Mouse (Mus musculus): Measurements from ENCODE around the gene Pla2r1. TPM values are rescaled to one million over a fixed set of nuclear protein-coding genes. Genes with fewer than 3 reads are reported as not detected.

The Pla2r1 gene
- polyA plus RNA-seq, 1 experiment from 2014 or later, result 1.1 TPM

DNA sequence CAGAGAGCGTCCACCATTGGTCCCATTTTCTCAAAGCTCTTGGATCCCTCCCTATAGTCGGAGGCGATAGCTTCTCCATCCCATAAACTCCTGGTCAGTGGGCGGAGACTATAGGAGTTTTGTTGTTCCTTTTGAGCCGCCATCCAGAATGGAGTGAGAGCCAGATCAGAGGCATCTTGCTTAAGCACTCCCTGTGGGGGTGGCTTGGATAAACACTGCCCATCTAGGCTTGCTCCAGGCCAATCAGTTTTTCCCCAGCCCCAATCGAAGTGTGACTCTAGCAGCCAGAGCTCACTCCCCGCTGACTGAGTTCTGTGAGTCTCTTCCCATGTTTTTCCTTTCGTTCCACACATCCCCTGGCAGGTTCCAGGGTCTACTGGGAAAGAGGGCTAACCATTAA is 138.8 kb downstream of the Pla2r1 start:
- no peak overlapping the region for H3K27ac ChIP-seq

DNA sequence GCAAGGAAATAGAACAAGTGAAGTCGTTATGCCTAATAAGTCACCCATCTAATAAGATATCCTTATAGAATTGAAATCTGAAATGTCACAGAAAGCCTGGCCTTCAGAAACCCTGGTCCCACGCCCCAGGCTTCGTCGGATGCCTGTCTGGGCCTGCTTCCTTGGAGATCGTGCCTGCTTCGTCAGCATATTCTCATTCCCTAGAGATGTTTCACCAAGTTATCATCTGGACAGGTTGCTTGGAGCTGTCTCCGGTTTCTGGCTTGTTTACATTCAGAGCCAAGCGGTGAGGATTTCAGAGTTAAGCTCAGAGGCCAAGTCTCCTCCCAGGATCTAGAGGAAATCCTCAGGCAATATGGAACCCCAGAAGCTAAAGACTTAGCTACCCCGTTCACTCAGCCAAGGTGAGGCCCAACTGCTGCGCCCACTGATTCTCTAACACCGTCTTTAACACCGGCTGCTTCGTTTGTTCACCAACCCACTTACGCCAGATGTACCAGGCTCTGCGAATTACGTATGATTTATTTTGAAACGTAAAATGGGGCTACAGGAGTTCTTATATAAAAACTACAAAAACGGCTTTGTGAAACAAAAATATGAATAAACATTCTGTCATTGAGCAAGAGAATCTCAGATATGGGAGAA is 140.0 kb downstream of the Pla2r1 start:
- no peak overlapping the region for H3K4me3 ChIP-seq (replicated peaks; ENCODE audit: low read length)
- WGBS, result 81% methylated on average over 18 of the region's 18 CpGs
- no peaks in the 10 kb centered on the region for H3K27me3 ChIP-seq (ENCODE audit: control insufficient read depth, insufficient read depth, low read length)
- H3K4me2 ChIP-seq (replicated peaks), result no peak overlapping the region
- no peaks in the 10 kb centered on the region for H3K36me3 ChIP-seq (replicated peaks; ENCODE audit: control insufficient read depth, insufficient read depth)
- no peak for DNase-seq (ENCODE audit: low spot score)
- H3K9me3 ChIP-seq (ENCODE audit: control insufficient read depth, low read length), result no peaks in the 10 kb centered on the region
- no peak for ATAC-seq (ENCODE audit: low FRiP score)
- no peaks in the 10 kb centered on the region for H3K4me1 ChIP-seq (replicated peaks; ENCODE audit: control insufficient read depth, insufficient read depth, low read length)
- no peak overlapping the region for H3K27ac ChIP-seq
- no peak overlapping the region for H3K9ac ChIP-seq

More for the DNA sequence above, 138.8 kb downstream of the Pla2r1 start:
- 65% methylated on average over 8 of the region's 8 CpGs for WGBS
- Histone ChIP-seq H3K9me3 (ENCODE audit: control insufficient read depth, low read length) (no peaks in the 10 kb centered on the region), H3K4me3 (replicated peaks; ENCODE audit: low read length) (no peak overlapping the region), H3K27me3 (ENCODE audit: control insufficient read depth, insufficient read depth, low read length) (no peaks in the 10 kb centered on the region), H3K4me1 (replicated peaks; ENCODE audit: control insufficient read depth, insufficient read depth, low read length) (no peaks in the 10 kb centered on the region), H3K4me2 (replicated peaks) (no peak overlapping the region), H3K9ac (no peak overlapping the region), H3K36me3 (replicated peaks; ENCODE audit: control insufficient read depth, insufficient read depth) (no peaks in the 10 kb centered on the region)
- no peak for DNase-seq (ENCODE audit: low spot score)
- no peak for ATAC-seq (ENCODE audit: low FRiP score)

- Histone ChIP-seq H3K36me3 (replicated peaks; ENCODE audit: control insufficient read depth, insufficient read depth) (no peaks in the 10 kb centered on the region), H3K4me1 (replicated peaks; ENCODE audit: control insufficient read depth, insufficient read depth, low read length) (no peaks in the 10 kb centered on the region), H3K4me3 (replicated peaks; ENCODE audit: low read length) (no peak overlapping the region), H3K9me3 (ENCODE audit: control insufficient read depth, low read length) (no peaks in the 10 kb centered on the region), H3K9ac (no peak overlapping the region), H3K27ac (no peak overlapping the region), H3K27me3 (ENCODE audit: control insufficient read depth, insufficient read depth, low read length) (no peaks in the 10 kb centered on the region), H3K4me2 (replicated peaks) (no peak overlapping the region)
- DNase-seq (ENCODE audit: low spot score), result no peak
- WGBS, result 91% methylated on average over 7 of the region's 7 CpGs
- no peak for ATAC-seq (ENCODE audit: low FRiP score)
Measured at GRCm38 (mm10) chr2:60411181-60411580, 141.9 kb downstream of the Pla2r1 start.

- no peak for ATAC-seq (ENCODE audit: low FRiP score)
Measured at GRCm38 (mm10) chr2:60409989-60410763, 142.9 kb downstream of the Pla2r1 start.

DNA sequence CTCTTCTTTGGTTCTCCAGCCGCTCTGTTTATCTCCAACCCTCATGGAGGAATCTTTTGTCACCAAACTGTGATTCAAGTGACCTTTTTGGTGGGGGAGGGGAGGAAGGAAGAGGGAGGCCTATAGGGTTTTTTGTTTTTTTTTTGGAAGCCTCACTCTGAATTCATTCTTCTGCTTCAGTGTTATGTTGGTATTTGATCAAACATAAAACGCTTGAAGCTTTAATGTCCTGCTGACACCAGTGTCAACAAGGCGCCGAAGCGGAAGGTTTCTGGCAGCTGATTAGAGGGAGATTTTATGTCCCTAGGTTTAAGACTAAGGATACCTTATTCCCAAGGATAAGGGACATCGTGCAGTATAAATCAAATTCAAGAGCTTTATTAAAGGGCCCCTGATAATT is 143.9 kb downstream of the Pla2r1 start:
- no peak overlapping the region for H3K4me2 ChIP-seq (replicated peaks)
- H3K9ac ChIP-seq, result no peak overlapping the region
- 52% methylated on average over 6 of the region's 6 CpGs for WGBS
- H3K4me3 ChIP-seq (replicated peaks; ENCODE audit: low read length), result no peak overlapping the region
- H3K27ac ChIP-seq, result no peak overlapping the region
- no peaks in the 10 kb centered on the region for H3K36me3 ChIP-seq (replicated peaks; ENCODE audit: control insufficient read depth, insufficient read depth)
- DNase-seq (ENCODE audit: low spot score) (no peak), ATAC-seq (ENCODE audit: low FRiP score) (no peak)
- H3K27me3 ChIP-seq (ENCODE audit: control insufficient read depth, insufficient read depth, low read length), result no peaks in the 10 kb centered on the region
- no peaks in the 10 kb centered on the region for H3K4me1 ChIP-seq (replicated peaks; ENCODE audit: control insufficient read depth, insufficient read depth, low read length)
- no peaks in the 10 kb centered on the region for H3K9me3 ChIP-seq (ENCODE audit: control insufficient read depth, low read length)

More at GRCm38 (mm10) chr2:60409989-60410763, 142.9 kb downstream of the Pla2r1 start:
- no peak overlapping the region for H3K4me2 ChIP-seq (replicated peaks)
- no peak overlapping the region for H3K9ac ChIP-seq
- H3K9me3 ChIP-seq (ENCODE audit: control insufficient read depth, low read length), result no peaks in the 10 kb centered on the region
- DNase-seq (ENCODE audit: low spot score), result no peak
- H3K27me3 ChIP-seq (ENCODE audit: control insufficient read depth, insufficient read depth, low read length), result no peaks in the 10 kb centered on the region
- H3K4me3 ChIP-seq (replicated peaks; ENCODE audit: low read length), result no peak overlapping the region
- H3K36me3 ChIP-seq (replicated peaks; ENCODE audit: control insufficient read depth, insufficient read depth), result no peaks in the 10 kb centered on the region
- H3K4me1 ChIP-seq (replicated peaks; ENCODE audit: control insufficient read depth, insufficient read depth, low read length), result no peaks in the 10 kb centered on the region
- 84% methylated on average over 11 of the region's 11 CpGs for WGBS
- no peak overlapping the region for H3K27ac ChIP-seq

GRCm38 (mm10) chr2:60407387-60407786 is 145.7 kb downstream of the Pla2r1 start:
- no peak for DNase-seq (ENCODE audit: low spot score)
- WGBS, result 76% methylated on average over 2 of the region's 2 CpGs
- H3K4me2 ChIP-seq (replicated peaks), result no peak overlapping the region
- no peaks in the 10 kb centered on the region for H3K4me1 ChIP-seq (replicated peaks; ENCODE audit: control insufficient read depth, insufficient read depth, low read length)
- H3K27ac ChIP-seq, result no peak overlapping the region
- no peak overlapping the region for H3K4me3 ChIP-seq (replicated peaks; ENCODE audit: low read length)
- no peaks in the 10 kb centered on the region for H3K27me3 ChIP-seq (ENCODE audit: control insufficient read depth, insufficient read depth, low read length)
- H3K9me3 ChIP-seq (ENCODE audit: control insufficient read depth, low read length), result no peaks in the 10 kb centered on the region
- no peak overlapping the region for H3K9ac ChIP-seq
- no peak for ATAC-seq (ENCODE audit: low FRiP score)
- no peaks in the 10 kb centered on the region for H3K36me3 ChIP-seq (replicated peaks; ENCODE audit: control insufficient read depth, insufficient read depth)

- Histone ChIP-seq H3K27ac (no peak overlapping the region), H3K9me3 (ENCODE audit: control insufficient read depth, low read length) (no peaks in the 10 kb centered on the region), H3K4me1 (replicated peaks; ENCODE audit: control insufficient read depth, insufficient read depth, low read length) (no peaks in the 10 kb centered on the region), H3K36me3 (replicated peaks; ENCODE audit: control insufficient read depth, insufficient read depth) (no peaks in the 10 kb centered on the region), H3K4me3 (replicated peaks; ENCODE audit: low read length) (no peak overlapping the region), H3K27me3 (ENCODE audit: control insufficient read depth, insufficient read depth, low read length) (no peaks in the 10 kb centered on the region), H3K4me2 (replicated peaks) (no peak overlapping the region), H3K9ac (no peak overlapping the region)
- no peak for DNase-seq (ENCODE audit: low spot score)
- 95% methylated on average over 5 of the region's 5 CpGs for WGBS
- no peak for ATAC-seq (ENCODE audit: low FRiP score)
Measured at GRCm38 (mm10) chr2:60405431-60405830, 147.7 kb downstream of the Pla2r1 start.

GRCm38 (mm10) chr2:60404763-60405162 is 148.3 kb downstream of the Pla2r1 start:
- no peak overlapping the region for H3K9ac ChIP-seq
- no peaks in the 10 kb centered on the region for H3K27me3 ChIP-seq (ENCODE audit: control insufficient read depth, insufficient read depth, low read length)
- H3K4me2 ChIP-seq (replicated peaks), result no peak overlapping the region
- ATAC-seq (ENCODE audit: low FRiP score) (no peak), DNase-seq (ENCODE audit: low spot score) (no peak)
- no peaks in the 10 kb centered on the region for H3K4me1 ChIP-seq (replicated peaks; ENCODE audit: control insufficient read depth, insufficient read depth, low read length)
- 94% methylated on average over 7 of the region's 7 CpGs for WGBS
- no peak overlapping the region for H3K4me3 ChIP-seq (replicated peaks; ENCODE audit: low read length)
- H3K27ac ChIP-seq, result no peak overlapping the region
- no peaks in the 10 kb centered on the region for H3K36me3 ChIP-seq (replicated peaks; ENCODE audit: control insufficient read depth, insufficient read depth)
- H3K9me3 ChIP-seq (ENCODE audit: control insufficient read depth, low read length), result no peaks in the 10 kb centered on the region

DNA sequence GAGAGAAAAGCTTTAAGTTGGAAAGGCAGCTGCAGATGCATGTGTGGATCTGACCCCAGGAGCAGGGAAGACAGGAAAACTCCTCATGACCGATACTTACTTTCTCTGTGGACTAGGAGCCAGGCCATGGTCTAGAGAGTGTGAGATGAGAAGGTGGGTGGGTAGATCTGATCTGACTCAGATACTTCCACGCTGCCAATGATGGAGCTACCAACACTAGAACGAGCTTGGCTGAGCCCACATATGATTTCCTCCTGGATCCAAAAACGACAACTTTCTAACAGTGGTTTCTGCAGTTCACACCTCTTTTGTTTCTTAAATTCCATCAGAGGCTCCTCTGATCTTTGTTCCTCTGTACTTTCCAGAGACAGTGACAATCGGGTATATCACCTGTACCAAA is 151.4 kb downstream of the Pla2r1 start:
- Histone ChIP-seq H3K27me3 (ENCODE audit: control insufficient read depth, insufficient read depth, low read length) (no peaks in the 10 kb centered on the region), H3K27ac (no peak overlapping the region), H3K9ac (no peak overlapping the region), H3K9me3 (ENCODE audit: control insufficient read depth, low read length) (no peaks in the 10 kb centered on the region), H3K4me3 (replicated peaks; ENCODE audit: low read length) (no peak overlapping the region), H3K36me3 (replicated peaks; ENCODE audit: control insufficient read depth, insufficient read depth) (no peaks in the 10 kb centered on the region), H3K4me1 (replicated peaks; ENCODE audit: control insufficient read depth, insufficient read depth, low read length) (0 out of 2 replicates have a peak, but pooled peaks cover 4% of the 10 kb centered on the region), H3K4me2 (replicated peaks) (no peak overlapping the region)
- 91% methylated on average over 5 of the region's 5 CpGs for WGBS
- DNase-seq (ENCODE audit: low spot score) (no peak), ATAC-seq (ENCODE audit: low FRiP score) (no peak)

Measured in hindbrain, embryonic 14.5 days (tissue).